Mouse (Mus musculus) MEL (cell line): ENCODE data around the gene Cdk5r2.

Experiments
- CTCF ChIP-seq, 3 experiments: IDR thresholded peaks in 2 of 3; conservative IDR thresholded peaks in 1 of 3; 2 replicates each; pipeline ENCODE4 v1.5.1; 2011 to 2012; ENCODE audit warnings: low read length in 3 of 3, low read depth in 2 of 3, mild to moderate bottlenecking in 2 of 3, improper control_type of control experiment in 1 of 3, inconsistent platforms in 1 of 3, mixed read lengths in 1 of 3, moderate library complexity in 1 of 3; ENCODE audit not compliant: control insufficient read depth in 1 of 3, insufficient read depth in 1 of 3, poor library complexity in 1 of 3, severe bottlenecking in 1 of 3
- KAT2A ChIP-seq: conservative IDR thresholded peaks from 2 replicates; pipeline ENCODE4 v1.6.1; 2012; ENCODE audit warnings: low read depth, low read length, improper control_type of control experiment, inconsistent platforms
- NELFE ChIP-seq: IDR thresholded peaks from 2 replicates; pipeline ENCODE4 v1.6.1; 2011; ENCODE audit warnings: low read depth, low read length, improper control_type of control experiment
- POLR2AphosphoS2 ChIP-seq: IDR thresholded peaks from 2 replicates; pipeline ENCODE4 v1.6.1; 2011; ENCODE audit warnings: low read length, improper control_type of control experiment
- USF2 ChIP-seq, 2 experiments: IDR thresholded peaks; 2 replicates each; pipeline ENCODE4 v1.6.1; 2011 to 2012; ENCODE audit warnings: improper control_type of control experiment in 2 of 2, low read length in 2 of 2, borderline replicate concordance in 1 of 2, inconsistent platforms in 1 of 2, low read depth in 1 of 2, mild to moderate bottlenecking in 1 of 2; ENCODE audit not compliant: insufficient read depth in 1 of 2
- ZKSCAN1 ChIP-seq: IDR thresholded peaks from 2 replicates; pipeline ENCODE4 v1.6.1; 2012; ENCODE audit warnings: low read depth, mild to moderate bottlenecking, inconsistent platforms, low read length, improper control_type of control experiment, moderate library complexity
- ZMIZ1 ChIP-seq: IDR thresholded peaks from 2 replicates; pipeline ENCODE4 v1.6.1; 2012; ENCODE audit warnings: low read depth, mild to moderate bottlenecking, inconsistent platforms, low read length, improper control_type of control experiment, moderate library complexity
- ZNF384 ChIP-seq: IDR thresholded peaks from 2 replicates; pipeline ENCODE4 v1.6.1; 2012; ENCODE audit warnings: low read depth, mild to moderate bottlenecking, inconsistent platforms, low read length, improper control_type of control experiment

- TF ChIP-seq KAT2A (no peak), NELFE (no peak), POLR2AphosphoS2 (no peak), ZMIZ1 (no peak), ZKSCAN1 (no peak), CTCF (IDR thresholded peaks at IDR 0.05 in 2 of 3, conservative IDR thresholded peaks at IDR 0.05 in 1 of 3; ENCODE audit: control insufficient read depth in 1 of 3, insufficient read depth in 1 of 3, low read depth in 2 of 3, low read length in 3 of 3, poor library complexity in 1 of 3, severe bottlenecking in 1 of 3) (no peak), ZNF384 (no peak), USF2 (IDR thresholded peaks at IDR 0.05; ENCODE audit: borderline replicate concordance in 1 of 2, insufficient read depth in 1 of 2, low read depth in 1 of 2, low read length in 2 of 2) (no peak)
These were observed 29.7 kb downstream of the Cdk5r2 start for GRCm38 (mm10) chr1:74884196-74885141.
